Mouse (Mus musculus) neural tube, embryonic 13.5 days (tissue): Measurements from ENCODE around the gene Parp8. TPM values are rescaled to one million over a fixed set of nuclear protein-coding genes. Genes with fewer than 3 reads are reported as not detected.

Experiments used
- ATAC-seq: fragments of 200-750 bp; cut with Nextera tagmentation; 2 replicates; pipeline ENCODE4 v1.8.0; 2017; ENCODE audit warnings: low read depth, mild to moderate bottlenecking, moderate TSS enrichment, moderate library complexity
- H3K27ac ChIP-seq: fragments of 300-500 bp; sonication (generic); replicated peaks from 2 replicates; pipeline ENCODE4 v1.5.1; 2015; ENCODE audit warnings: moderate library complexity, mild to moderate bottlenecking, inconsistent platforms
- H3K27me3 ChIP-seq: fragments of 300-500 bp; sonication (generic); 2 replicates; pipeline ENCODE4 v1.6.1; 2015; ENCODE audit warnings: mild to moderate bottlenecking, inconsistent platforms
- H3K36me3 ChIP-seq: fragments of 300-500 bp; sonication (generic); 2 replicates; pipeline ENCODE4 v1.6.1; 2015; ENCODE audit warnings: mild to moderate bottlenecking, inconsistent platforms
- H3K4me1 ChIP-seq: fragments of 300-500 bp; sonication (generic); replicated peaks from 2 replicates; pipeline ENCODE4 v1.6.1; 2015; ENCODE audit warnings: inconsistent platforms
- H3K4me2 ChIP-seq: fragments of 300-500 bp; sonication (generic); 2 replicates; pipeline ENCODE4 v1.6.1; 2015; ENCODE audit warnings: inconsistent platforms, mild to moderate bottlenecking, moderate library complexity
- H3K4me3 ChIP-seq: fragments of 300-500 bp; sonication (generic); 2 replicates; pipeline ENCODE4 v1.5.1; 2015; ENCODE audit warnings: mild to moderate bottlenecking, inconsistent platforms
- H3K9ac ChIP-seq: fragments of 300-500 bp; sonication (generic); 2 replicates; pipeline ENCODE4 v1.6.1; 2015; ENCODE audit warnings: moderate library complexity, mild to moderate bottlenecking, inconsistent platforms
- H3K9me3 ChIP-seq: fragments of 300-500 bp; sonication (generic); 2 replicates; pipeline ENCODE4 v1.6.1; 2016; ENCODE audit warnings: inconsistent platforms
- WGBS: fragments of 180-500 bp; shearing (Covaris S2); methylation state at CpG from one replicate; pipeline ENCODE4 v1.1.7; 2015; 5-methylcytosine and 5-hydroxymethylcytosine counted together
- polyA plus RNA-seq: library from polyadenylated mRNA; unstranded; fragments of >200 nt; fragmentation: Nextera tagmentation; extraction: Ambion mirVana; gene quantifications from 2 replicates; pipeline ENCODE4 v1.2.1, GENCODE M21; 2015

Gene Parp8
- polyA plus RNA-seq, 1 experiment from 2014 or later: 24.3 TPM

GRCm38 (mm10) chr13:117010143-117010542, 15.2 kb downstream of the Parp8 start:
- no peaks in the 10 kb centered on the region for H3K27me3 ChIP-seq
- H3K4me1 ChIP-seq: peaks cover 15% of the 10 kb centered on the region
- H3K9ac ChIP-seq: no peak overlapping the region
- WGBS: 73% methylated on average over 8 of the region's 8 CpGs
- no peak overlapping the region for H3K4me3 ChIP-seq
- no peaks in the 10 kb centered on the region for H3K9me3 ChIP-seq
- no peak overlapping the region for H3K4me2 ChIP-seq
- H3K27ac ChIP-seq: no peak overlapping the region; the same call in 1 of the 2 replicates
- ATAC-seq: peak; percentile 60; the same call in 1 of the 2 replicates
- no peaks in the 10 kb centered on the region; the same call in 1 of the 2 replicates for H3K36me3 ChIP-seq

GRCm38 (mm10) chr13:117008021-117009015, 17.0 kb downstream of the Parp8 start:
- Histone ChIP-seq H3K27me3 (no peaks in the 10 kb centered on the region), H3K27ac (no peak overlapping the region), H3K9ac (no peak overlapping the region), H3K36me3 (no peaks in the 10 kb centered on the region), H3K9me3 (no peaks in the 10 kb centered on the region), H3K4me3 (no peak overlapping the region), H3K4me1 (peaks cover 12% of the 10 kb centered on the region), H3K4me2 (no peak overlapping the region)
- no peak for ATAC-seq
- 96% methylated on average over 9 of the region's 9 CpGs for WGBS

- WGBS: 90% methylated on average over 2 of the region's 2 CpGs
- Histone ChIP-seq H3K27ac (no peak overlapping the region), H3K9ac (no peak overlapping the region), H3K4me3 (no peak overlapping the region), H3K4me1 (peaks cover 12% of the 10 kb centered on the region), H3K36me3 (no peaks in the 10 kb centered on the region), H3K27me3 (no peaks in the 10 kb centered on the region), H3K9me3 (no peaks in the 10 kb centered on the region), H3K4me2 (no peak overlapping the region)
- no peak for ATAC-seq
Measured at GRCm38 (mm10) chr13:117007566-117007965, 17.8 kb downstream of the Parp8 start.

GRCm38 (mm10) chr13:117006638-117007037, 18.7 kb downstream of the Parp8 start:
- H3K9me3 ChIP-seq: no peaks in the 10 kb centered on the region
- H3K27me3 ChIP-seq: no peaks in the 10 kb centered on the region
- ATAC-seq: no peak
- H3K4me2 ChIP-seq: no peak overlapping the region
- peaks cover 12% of the 10 kb centered on the region for H3K4me1 ChIP-seq
- no peak overlapping the region for H3K27ac ChIP-seq
- H3K36me3 ChIP-seq: no peaks in the 10 kb centered on the region
- H3K4me3 ChIP-seq: no peak overlapping the region
- H3K9ac ChIP-seq: no peak overlapping the region
- WGBS: 34% methylated on average over 4 of the region's 4 CpGs

- no peaks in the 10 kb centered on the region for H3K9me3 ChIP-seq
- no peaks in the 10 kb centered on the region for H3K36me3 ChIP-seq
- H3K4me2 ChIP-seq: no peak overlapping the region
- H3K4me3 ChIP-seq: no peak overlapping the region
- no peaks in the 10 kb centered on the region for H3K27me3 ChIP-seq
- no peaks in the 10 kb centered on the region for H3K4me1 ChIP-seq
- ATAC-seq: no peak
- WGBS: 92% methylated on average over 3 of the region's 3 CpGs
- H3K27ac ChIP-seq: no peak overlapping the region
- no peak overlapping the region for H3K9ac ChIP-seq
Measured at GRCm38 (mm10) chr13:117000493-117000892, 24.8 kb downstream of the Parp8 start.

GRCm38 (mm10) chr13:116991560-116991959, 33.8 kb downstream of the Parp8 start:
- Histone ChIP-seq H3K27ac (no peak overlapping the region), H3K36me3 (no peaks in the 10 kb centered on the region), H3K9ac (no peak overlapping the region), H3K9me3 (no peaks in the 10 kb centered on the region), H3K4me2 (no peak overlapping the region), H3K27me3 (no peaks in the 10 kb centered on the region), H3K4me1 (peaks cover 20% of the 10 kb centered on the region), H3K4me3 (no peak overlapping the region)
- 88% methylated on average over 7 of the region's 7 CpGs for WGBS
- no peak for ATAC-seq

- no peaks in the 10 kb centered on the region for H3K27me3 ChIP-seq
- no peaks in the 10 kb centered on the region for H3K36me3 ChIP-seq
- H3K9ac ChIP-seq: no peak overlapping the region
- WGBS: 82% methylated on average over 4 of the region's 4 CpGs
- H3K9me3 ChIP-seq: no peaks in the 10 kb centered on the region
- no peak overlapping the region for H3K4me2 ChIP-seq
- H3K4me1 ChIP-seq: peaks cover 20% of the 10 kb centered on the region
- ATAC-seq: no peak
- H3K4me3 ChIP-seq: no peak overlapping the region
- no peak overlapping the region for H3K27ac ChIP-seq
Measured at GRCm38 (mm10) chr13:116990327-116990726, 35.0 kb downstream of the Parp8 start.

- H3K4me3 ChIP-seq: no peak overlapping the region
- no peak overlapping the region; the same call in 1 of the 2 replicates for H3K9ac ChIP-seq
- no peaks in the 10 kb centered on the region for H3K9me3 ChIP-seq
- H3K4me2 ChIP-seq: no peak overlapping the region
- H3K27ac ChIP-seq: no peak overlapping the region
- H3K36me3 ChIP-seq: no peaks in the 10 kb centered on the region
- H3K4me1 ChIP-seq: peaks cover 20% of the 10 kb centered on the region
- WGBS: 59% methylated on average over 2 of the region's 2 CpGs
- peak; percentile 63; the same call in 1 of the 2 replicates for ATAC-seq
- H3K27me3 ChIP-seq: no peaks in the 10 kb centered on the region
Measured at GRCm38 (mm10) chr13:116988706-116989105, 36.6 kb downstream of the Parp8 start.

GRCm38 (mm10) chr13:116988208-116988607, 37.1 kb downstream of the Parp8 start:
- no peaks in the 10 kb centered on the region for H3K9me3 ChIP-seq
- no peaks in the 10 kb centered on the region for H3K27me3 ChIP-seq
- no peak overlapping the region for H3K4me3 ChIP-seq
- no peak overlapping the region for H3K4me2 ChIP-seq
- no peak for ATAC-seq
- H3K9ac ChIP-seq: no peak overlapping the region
- H3K4me1 ChIP-seq: peaks cover 20% of the 10 kb centered on the region
- H3K27ac ChIP-seq: no peak overlapping the region
- 79% methylated on average over 7 of the region's 7 CpGs for WGBS
- no peaks in the 10 kb centered on the region for H3K36me3 ChIP-seq

GRCm38 (mm10) chr13:116987284-116987683, 38.1 kb downstream of the Parp8 start:
- no peak overlapping the region for H3K4me3 ChIP-seq
- 64% methylated on average over 3 of the region's 3 CpGs for WGBS
- H3K27me3 ChIP-seq: no peaks in the 10 kb centered on the region
- no peak overlapping the region for H3K27ac ChIP-seq
- no peak for ATAC-seq
- peaks cover 13% of the 10 kb centered on the region for H3K4me1 ChIP-seq
- no peaks in the 10 kb centered on the region for H3K9me3 ChIP-seq
- no peaks in the 10 kb centered on the region for H3K36me3 ChIP-seq
- no peak overlapping the region for H3K4me2 ChIP-seq
- no peak overlapping the region for H3K9ac ChIP-seq

- ATAC-seq: no peak
- Histone ChIP-seq H3K4me2 (no peak overlapping the region), H3K36me3 (no peaks in the 10 kb centered on the region), H3K27ac (no peak overlapping the region), H3K27me3 (no peaks in the 10 kb centered on the region), H3K4me3 (no peak overlapping the region), H3K9ac (no peak overlapping the region), H3K9me3 (no peaks in the 10 kb centered on the region), H3K4me1 (peaks cover 13% of the 10 kb centered on the region)
- 82% methylated on average over 7 of the region's 7 CpGs for WGBS
Measured at GRCm38 (mm10) chr13:116986658-116987057, 38.7 kb downstream of the Parp8 start.

- Histone ChIP-seq H3K4me3 (no peak overlapping the region), H3K9ac (no peak overlapping the region), H3K27me3 (no peaks in the 10 kb centered on the region), H3K9me3 (no peaks in the 10 kb centered on the region), H3K36me3 (no peaks in the 10 kb centered on the region), H3K4me2 (no peak overlapping the region), H3K4me1 (peaks cover 38% of the 10 kb centered on the region), H3K27ac (peak overlapping the region; percentile 28; the same call in 1 of the 2 replicates)
- ATAC-seq: no peak
- WGBS: 81% methylated on average over 7 of the region's 7 CpGs
Measured at GRCm38 (mm10) chr13:116974081-116974860, 51.1 kb downstream of the Parp8 start.
